In genomic region chr7:112180235-112180705, GRCm38 (mm10) we compare ENCODE assay signal across 8 mouse cellular contexts. TPM values are rescaled to one million over a fixed set of nuclear protein-coding genes. Genes with fewer than 3 reads are reported as not detected.
DNase-seq lines count a peak whose midpoint lies in the region; ATAC-seq lines count a peak whose summit lies in the region.

No protein-coding gene starts in this region.

- H3K4me3 ChIP-seq in forebrain, embryonic 11.5 days (ENCODE audit: low read depth, low read length), result no peak overlapping the region
- peak overlapping the region; percentile 31 for H3K4me3 ChIP-seq in heart, embryonic 16.5 days (ENCODE audit: low read length)
- no peak overlapping the region for H3K4me3 ChIP-seq in liver, embryonic 13.5 days (replicated peaks)
- no peak overlapping the region for H3K4me3 ChIP-seq in neural tube, embryonic 11.5 days (ENCODE audit: low read depth, low read length)
- 0 out of 2 replicates have a peak overlapping the region, but pooled peaks have one; percentile 5 for H3K4me3 ChIP-seq in stomach, embryonic 16.5 days (replicated peaks; ENCODE audit: low read length)

- no peaks in the 10 kb centered on the region for H3K36me3 ChIP-seq in forebrain, embryonic 11.5 days (ENCODE audit: control insufficient read depth, insufficient read depth, low read length)
- no peaks in the 10 kb centered on the region for H3K36me3 ChIP-seq in heart, embryonic 16.5 days (ENCODE audit: control insufficient read depth, insufficient read depth)
- no peaks in the 10 kb centered on the region for H3K36me3 ChIP-seq in liver, embryonic 13.5 days
- H3K36me3 ChIP-seq in neural tube, embryonic 11.5 days (ENCODE audit: control insufficient read depth, insufficient read depth, low read length), result no peaks in the 10 kb centered on the region
- no peaks in the 10 kb centered on the region for H3K36me3 ChIP-seq in stomach, embryonic 16.5 days (ENCODE audit: control insufficient read depth, insufficient read depth, low read length)

- no peak overlapping the region for H3K9ac ChIP-seq in forebrain, embryonic 11.5 days (ENCODE audit: low read length)
- peak overlapping the region; percentile 53 for H3K9ac ChIP-seq in heart, embryonic 16.5 days (ENCODE audit: low read length)
- no peak overlapping the region for H3K9ac ChIP-seq in liver, embryonic 13.5 days
- H3K9ac ChIP-seq in neural tube, embryonic 11.5 days (ENCODE audit: low read length), result no peak overlapping the region
- H3K9ac ChIP-seq in stomach, embryonic 16.5 days (ENCODE audit: low read length), result no peak overlapping the region

- H3K4me2 ChIP-seq in forebrain, embryonic 11.5 days (ENCODE audit: low read depth, low read length, severe bottlenecking), result peak overlapping the region; percentile 35; the same call in 1 of the 2 replicates
- peak overlapping the region; percentile 55 for H3K4me2 ChIP-seq in heart, embryonic 16.5 days (ENCODE audit: low read depth, low read length)
- H3K4me2 ChIP-seq in liver, embryonic 13.5 days, result 0 out of 2 replicates have a peak overlapping the region, but pooled peaks have one; percentile 8
- peak overlapping the region; percentile 2; the same call in 1 of the 2 replicates for H3K4me2 ChIP-seq in neural tube, embryonic 11.5 days (ENCODE audit: low read depth)
- H3K4me2 ChIP-seq in stomach, embryonic 16.5 days (ENCODE audit: low read depth, low read length), result peak overlapping the region; percentile 40; the same call in 1 of the 2 replicates

- no peaks in the 10 kb centered on the region for H3K27me3 ChIP-seq in forebrain, embryonic 11.5 days (ENCODE audit: control insufficient read depth, insufficient read depth, low read length)
- H3K27me3 ChIP-seq in heart, embryonic 16.5 days (ENCODE audit: control insufficient read depth, insufficient read depth, low read length), result no peaks in the 10 kb centered on the region
- H3K27me3 ChIP-seq in liver, embryonic 13.5 days, result no peaks in the 10 kb centered on the region
- H3K27me3 ChIP-seq in neural tube, embryonic 11.5 days (ENCODE audit: control insufficient read depth, insufficient read depth, low read length), result no peaks in the 10 kb centered on the region
- no peaks in the 10 kb centered on the region for H3K27me3 ChIP-seq in stomach, embryonic 16.5 days (ENCODE audit: control insufficient read depth, insufficient read depth, low read length)

- H3K27ac ChIP-seq in forebrain, embryonic 11.5 days (ENCODE audit: low read depth, low read length), result no peak overlapping the region
- H3K27ac ChIP-seq in heart, embryonic 16.5 days (ENCODE audit: low read length), result no peak overlapping the region
- H3K27ac ChIP-seq in liver, embryonic 13.5 days, result no peak overlapping the region
- H3K27ac ChIP-seq in neural tube, embryonic 11.5 days (ENCODE audit: low read depth, low read length), result no peak overlapping the region
- 0 out of 2 replicates have a peak overlapping the region, but pooled peaks have one; percentile 44 for H3K27ac ChIP-seq in stomach, embryonic 16.5 days (ENCODE audit: low read length)

- no peaks in the 10 kb centered on the region for H3K9me3 ChIP-seq in forebrain, embryonic 11.5 days (ENCODE audit: control insufficient read depth, low read length)
- no peaks in the 10 kb centered on the region for H3K9me3 ChIP-seq in heart, embryonic 16.5 days (replicated peaks; ENCODE audit: control insufficient read depth, low read length)
- no peaks in the 10 kb centered on the region for H3K9me3 ChIP-seq in liver, embryonic 13.5 days (replicated peaks)
- no peaks in the 10 kb centered on the region for H3K9me3 ChIP-seq in neural tube, embryonic 11.5 days (ENCODE audit: control insufficient read depth, low read length)
- H3K9me3 ChIP-seq in stomach, embryonic 16.5 days (replicated peaks; ENCODE audit: control insufficient read depth, low read length), result 0 out of 2 replicates have a peak, but pooled peaks cover 3% of the 10 kb centered on the region

- peak; percentile 79 for ATAC-seq in forebrain, embryonic 11.5 days (replicated peaks; ENCODE audit: low FRiP score)
- peak; percentile 79 for ATAC-seq in heart, embryonic 16.5 days (replicated peaks; ENCODE audit: extremely low read depth, insufficient read depth, low FRiP score)
- ATAC-seq in liver, embryonic 13.5 days (ENCODE audit: low read depth), result peak; percentile 62
- peak; percentile 73 for ATAC-seq in neural tube, embryonic 11.5 days (ENCODE audit: insufficient read depth, low FRiP score, low TSS enrichment)
- peak; percentile 76; the same call in 1 of the 2 replicates for ATAC-seq in stomach, embryonic 16.5 days (ENCODE audit: insufficient read depth, low FRiP score)

- peak; percentile 85 for DNase-seq in CD4-positive, CD25-positive, alpha-beta regulatory T cell, adult 2 months (ENCODE audit: low read depth, low spot score)
- DNase-seq in c-Kit-negative CD71-positive TER-119-positive erythroid progenitor cells, embryonic 14.5 days (ENCODE audit: low read depth, low spot score), result peak; percentile 4
- DNase-seq in forebrain, embryonic 11.5 days (ENCODE audit: low spot score), result peak; percentile 91
- DNase-seq in kidney, postnatal 25 days, result peak; percentile 88 to 91
- peak; percentile 33 for DNase-seq in liver, embryonic 13.5 days
- peak; percentile 87 for DNase-seq in neural tube, embryonic 11.5 days (ENCODE audit: low spot score)

- no peaks in the 10 kb centered on the region for H3K4me1 ChIP-seq in forebrain, embryonic 11.5 days (replicated peaks; ENCODE audit: control insufficient read depth, insufficient read depth, low read length)
- peaks cover 5% of the 10 kb centered on the region; the same call in 1 of the 2 replicates for H3K4me1 ChIP-seq in heart, embryonic 16.5 days (ENCODE audit: control insufficient read depth, insufficient read depth, low read length)
- H3K4me1 ChIP-seq in liver, embryonic 13.5 days (replicated peaks), result 0 out of 2 replicates have a peak, but pooled peaks cover under 1% of the 10 kb centered on the region
- H3K4me1 ChIP-seq in neural tube, embryonic 11.5 days (ENCODE audit: control insufficient read depth, insufficient read depth, low read length), result no peaks in the 10 kb centered on the region
- H3K4me1 ChIP-seq in stomach, embryonic 16.5 days (ENCODE audit: control insufficient read depth, insufficient read depth, low read length), result peaks cover 8% of the 10 kb centered on the region; the same call in 1 of the 2 replicates

- 19% methylated on average over 8 of the region's 10 CpGs for WGBS in forebrain, embryonic 11.5 days
- WGBS in heart, embryonic 16.5 days, result 4% methylated on average over 8 of the region's 10 CpGs
- WGBS in liver, embryonic 13.5 days (ENCODE audit: insufficient replicate concordance), result 13% methylated on average over 8 of the region's 10 CpGs
- WGBS in neural tube, embryonic 11.5 days, result 21% methylated on average over 7 of the region's 10 CpGs
- WGBS in stomach, embryonic 16.5 days, result 12% methylated on average over 7 of the region's 10 CpGs

RNA-seq across cellular contexts. Expression of gene Dkk3, which starts 21.4 kb away (rescaled TPM):
- 15.0 and 18.7 TPM in 2 replicates for polyA plus RNA-seq in forebrain, embryonic 11.5 days (2014; fragmentation: Nextera tagmentation; extraction: Ambion mirVana)
- polyA plus RNA-seq in heart, embryonic 16.5 days (2015; fragmentation: Nextera tagmentation; extraction: Ambion mirVana), result 73.8 and 91.0 TPM in 2 replicates
- 5.8 and 6.4 TPM in 2 replicates for polyA plus RNA-seq in liver, embryonic 13.5 days (2015; fragmentation: Nextera tagmentation; extraction: Ambion mirVana)
- 8.2 and 10.6 TPM in 2 replicates for polyA plus RNA-seq in neural tube, embryonic 11.5 days (2014; fragmentation: Nextera tagmentation; extraction: Ambion mirVana)
- 45.4 and 53.6 TPM in 2 replicates for polyA plus RNA-seq in stomach, embryonic 16.5 days (2015; fragmentation: Nextera tagmentation; extraction: Ambion mirVana)

RNA-seq across cellular contexts. Expression of gene Mical2, which starts 45.4 kb away (rescaled TPM):
- 1.9 and 2.1 TPM in 2 replicates for polyA plus RNA-seq in forebrain, embryonic 11.5 days (2014; fragmentation: Nextera tagmentation; extraction: Ambion mirVana)
- polyA plus RNA-seq in heart, embryonic 16.5 days (2015; fragmentation: Nextera tagmentation; extraction: Ambion mirVana), result 128 and 145 TPM in 2 replicates
- 1.5 and 1.8 TPM in 2 replicates for polyA plus RNA-seq in liver, embryonic 13.5 days (2015; fragmentation: Nextera tagmentation; extraction: Ambion mirVana)
- polyA plus RNA-seq in neural tube, embryonic 11.5 days (2014; fragmentation: Nextera tagmentation; extraction: Ambion mirVana), result 1.0 and 1.6 TPM in 2 replicates
- polyA plus RNA-seq in stomach, embryonic 16.5 days (2015; fragmentation: Nextera tagmentation; extraction: Ambion mirVana), result 13.2 and 15.5 TPM in 2 replicates

Comparison
In these comparisons a context has a peak if more than half of its experiments do, and no peak if none do; other contexts are left out.
1. DNase-seq: peak in every context shown above with its lines; median percentile 91 in forebrain, embryonic 11.5 days; 90 in kidney, postnatal 25 days; 87 in neural tube, embryonic 11.5 days; 85 in CD4-positive, CD25-positive, alpha-beta regulatory T cell, adult 2 months; 33 in liver, embryonic 13.5 days; 4 in c-Kit-negative CD71-positive TER-119-positive erythroid progenitor cells, embryonic 14.5 days.
2. H3K4me2 ChIP-seq: peak in every context shown above with its lines; median percentile 55 in heart, embryonic 16.5 days; 40 in stomach, embryonic 16.5 days; 35 in forebrain, embryonic 11.5 days; 8 in liver, embryonic 13.5 days; 2 in neural tube, embryonic 11.5 days.
3. H3K4me3 ChIP-seq: peak in heart, embryonic 16.5 days (single experiment) and stomach, embryonic 16.5 days (single experiment); none in forebrain, embryonic 11.5 days (single experiment), liver, embryonic 13.5 days (single experiment) and neural tube, embryonic 11.5 days (single experiment).
4. Peak in every context shown above with its lines, with median percentiles within 50 percentile points of each other: ATAC-seq.